In genomic region chr16:33196578-33196977, GRCm38 (mm10) we compare ENCODE assay signal across 20 mouse cellular contexts.
"Had no signal": no experiment of that assay in that cellular context is flagged by ENCODE, and none has a peak within 500 bp of the region (broad histone marks: within the 10 kb centered on the region; RNA-seq: fewer than 3 reads in every experiment).

No protein-coding gene starts in this region.

- H3K4me3 ChIP-seq: heart, adult 2 months; heart, embryonic 13.5 days; heart, embryonic 15.5 days; hindbrain, embryonic 10.5 days; hindbrain, embryonic 12.5 days; layer of hippocampus, adult 2 months; left cerebral cortex, adult 2 months; limb, embryonic 10.5 days; limb, embryonic 12.5 days; liver, embryonic 13.5 days had no signal

- H3K27ac ChIP-seq: heart, adult 2 months; heart, embryonic 13.5 days; heart, embryonic 15.5 days; hindbrain, embryonic 10.5 days; hindbrain, embryonic 12.5 days; hindbrain, embryonic 14.5 days; layer of hippocampus, adult 2 months; left cerebral cortex, adult 2 months; limb, embryonic 10.5 days; limb, embryonic 12.5 days; liver, embryonic 13.5 days had no signal

- H3K9ac ChIP-seq: forebrain, postnatal 0 days; heart, embryonic 13.5 days; heart, embryonic 15.5 days; hindbrain, embryonic 12.5 days; hindbrain, embryonic 14.5 days; limb, embryonic 12.5 days; liver, embryonic 13.5 days had no signal

- DNase-seq: forebrain, postnatal 0 days; gastrocnemius, postnatal 14 days; gastrocnemius, postnatal 36 days; heart, adult 11 months; heart, adult 2 months; kidney, adult 11 months; kidney, adult 8-10 months; liver; liver, embryonic 13.5 days had no signal

- H3K4me2 ChIP-seq: heart, embryonic 11.5 days; heart, embryonic 13.5 days; heart, embryonic 15.5 days; hindbrain, embryonic 12.5 days; hindbrain, embryonic 14.5 days; limb, embryonic 12.5 days; liver, embryonic 11.5 days; liver, embryonic 13.5 days had no signal

- H3K27me3 ChIP-seq: heart, embryonic 13.5 days; heart, embryonic 15.5 days; hindbrain, embryonic 12.5 days; limb, embryonic 12.5 days; liver, embryonic 13.5 days had no signal

- H3K4me1 ChIP-seq: hindbrain, embryonic 10.5 days; hindbrain, embryonic 12.5 days; limb, embryonic 10.5 days; limb, embryonic 12.5 days had no signal

- ATAC-seq: forebrain, postnatal 0 days had no signal

- H3K9me3 ChIP-seq: heart, embryonic 13.5 days; heart, embryonic 15.5 days; hindbrain, embryonic 10.5 days; hindbrain, embryonic 12.5 days; limb, embryonic 10.5 days; limb, embryonic 12.5 days; liver, embryonic 13.5 days had no signal
